Mouse (Mus musculus) cerebellum, adult 11 months (tissue): ENCODE data around the gene Wipf3.

Experiments
- DNase-seq: peaks from one replicate; pipeline ENCODE4 v3.0.0; 2022

Gene Wipf3

GRCm38 (mm10) chr6:54478646-54479324, 49.4 kb downstream of the Wipf3 start:
- DNase-seq = peak; percentile 52

- DNase-seq = no peak
These were observed 52.1 kb downstream of the Wipf3 start for GRCm38 (mm10) chr6:54481390-54482112.

GRCm38 (mm10) chr6:54485000-54485399, 55.6 kb downstream of the Wipf3 start:
- DNase-seq = no peak

- no peak for DNase-seq
These were observed 56.1 kb downstream of the Wipf3 start for GRCm38 (mm10) chr6:54485435-54485901.

- no peak for DNase-seq
These were observed 56.7 kb downstream of the Wipf3 start for GRCm38 (mm10) chr6:54485973-54486569.

- DNase-seq = no peak
These were observed 61.7 kb downstream of the Wipf3 start for GRCm38 (mm10) chr6:54491074-54491473.

GRCm38 (mm10) chr6:54494097-54494496, 64.7 kb downstream of the Wipf3 start:
- DNase-seq = no peak

GRCm38 (mm10) chr6:54494612-54495398, 65.4 kb downstream of the Wipf3 start:
- DNase-seq = no peak

- DNase-seq = peak; percentile 44
These were observed 66.8 kb downstream of the Wipf3 start for GRCm38 (mm10) chr6:54496214-54496613.

GRCm38 (mm10) chr6:54502661-54503115, 73.3 kb downstream of the Wipf3 start:
- DNase-seq = no peak

GRCm38 (mm10) chr6:54506318-54506717, 76.9 kb downstream of the Wipf3 start:
- DNase-seq = no peak

GRCm38 (mm10) chr6:54507002-54507401, 77.6 kb downstream of the Wipf3 start:
- DNase-seq = peak; percentile 55

GRCm38 (mm10) chr6:54507808-54508207, 78.4 kb downstream of the Wipf3 start:
- no peak for DNase-seq

GRCm38 (mm10) chr6:54508256-54508793, 78.9 kb downstream of the Wipf3 start:
- no peak for DNase-seq

GRCm38 (mm10) chr6:54509264-54509663, 79.9 kb downstream of the Wipf3 start:
- no peak for DNase-seq

- DNase-seq = no peak
These were observed 82.9 kb downstream of the Wipf3 start for GRCm38 (mm10) chr6:54512256-54512655.

GRCm38 (mm10) chr6:54516512-54517134, 87.2 kb downstream of the Wipf3 start:
- no peak for DNase-seq

- DNase-seq = peak; percentile 57
These were observed 89.4 kb downstream of the Wipf3 start for GRCm38 (mm10) chr6:54518758-54519157.

- no peak for DNase-seq
These were observed 99.3 kb downstream of the Wipf3 start for GRCm38 (mm10) chr6:54528666-54529065.

- no peak for DNase-seq
These were observed 100.8 kb downstream of the Wipf3 start for GRCm38 (mm10) chr6:54530182-54530581.

GRCm38 (mm10) chr6:54531048-54531481, 101.7 kb downstream of the Wipf3 start:
- DNase-seq = peak; percentile 46

- no peak for DNase-seq
These were observed 106.1 kb downstream of the Wipf3 start for GRCm38 (mm10) chr6:54535485-54535884.
